Mouse (Mus musculus): Measurements from ENCODE around the gene Iqcf1. TPM values are rescaled to one million over a fixed set of nuclear protein-coding genes. Genes with fewer than 3 reads are reported as not detected.

Gene Iqcf1
- polyA plus RNA-seq, 1 experiment from 2014 or later, result not detected

GRCm38 (mm10) chr9:106501846-106502245 is 2.1 kb downstream of the Iqcf1 start:
- Histone ChIP-seq H3K4me1 (replicated peaks) (no peaks in the 10 kb centered on the region), H3K27ac (replicated peaks) (no peak overlapping the region), H3K4me3 (no peak overlapping the region), H3K36me3 (no peaks in the 10 kb centered on the region), H3K9me3 (no peaks in the 10 kb centered on the region), H3K27me3 (no peaks in the 10 kb centered on the region), H3K9ac (no peak overlapping the region), H3K4me2 (no peak overlapping the region)
- WGBS, result 87% methylated on average over 22 of the region's 22 CpGs
- no peak for ATAC-seq (ENCODE audit: low read depth)

DNA sequence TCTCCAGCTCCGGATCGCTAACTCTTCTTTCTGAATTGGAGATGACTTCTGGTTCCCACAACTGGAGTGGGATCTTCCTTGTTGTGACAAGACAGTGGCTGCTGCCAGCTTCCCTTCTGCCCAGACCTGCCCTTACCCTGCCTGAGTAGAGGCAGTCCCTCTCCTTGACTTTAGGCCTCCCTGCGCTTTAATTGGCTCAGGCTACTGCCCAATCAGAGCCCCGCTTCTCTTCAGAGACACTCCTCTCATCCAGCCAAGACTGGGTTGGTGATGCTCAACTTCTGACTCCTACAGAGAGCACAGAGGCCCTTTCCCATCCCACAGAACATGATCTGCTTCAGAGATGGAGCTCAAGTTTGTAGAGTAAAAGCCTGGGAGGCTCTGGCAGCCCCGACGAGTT is 4.5 kb downstream of the Iqcf1 start:
- no peak overlapping the region for H3K9ac ChIP-seq
- H3K9me3 ChIP-seq, result no peaks in the 10 kb centered on the region
- no peaks in the 10 kb centered on the region for H3K4me1 ChIP-seq (replicated peaks)
- 79% methylated on average over 6 of the region's 6 CpGs for WGBS
- no peak overlapping the region for H3K27ac ChIP-seq (replicated peaks)
- H3K36me3 ChIP-seq, result no peaks in the 10 kb centered on the region
- H3K27me3 ChIP-seq, result no peaks in the 10 kb centered on the region
- no peak for ATAC-seq (ENCODE audit: low read depth)
- no peak overlapping the region for H3K4me3 ChIP-seq
- no peak overlapping the region for H3K4me2 ChIP-seq

DNA sequence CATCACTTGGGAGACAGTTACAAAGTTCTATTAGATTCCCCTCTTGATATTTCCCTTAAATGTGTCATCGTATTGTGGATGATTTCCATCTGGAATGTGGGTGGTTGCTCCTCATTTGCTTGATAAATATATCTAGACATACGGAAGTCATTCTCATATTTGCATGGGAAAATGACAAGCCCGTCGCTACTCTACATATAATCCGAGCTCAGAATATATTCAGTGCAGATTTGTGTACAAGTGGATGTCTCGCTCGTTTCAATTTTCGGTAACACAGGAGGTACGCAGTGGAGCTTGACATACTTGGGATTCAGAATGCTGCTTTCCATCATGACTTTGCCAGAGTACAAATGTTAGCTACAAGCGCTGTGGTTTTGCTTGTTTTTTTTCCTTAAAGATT is 9.6 kb downstream of the Iqcf1 start:
- WGBS, result 95% methylated on average over 10 of the region's 10 CpGs
- H3K4me2 ChIP-seq, result no peak overlapping the region
- H3K4me3 ChIP-seq, result no peak overlapping the region
- ATAC-seq (ENCODE audit: low read depth), result no peak
- no peaks in the 10 kb centered on the region for H3K36me3 ChIP-seq
- H3K9ac ChIP-seq, result no peak overlapping the region
- no peaks in the 10 kb centered on the region for H3K9me3 ChIP-seq
- no peaks in the 10 kb centered on the region for H3K4me1 ChIP-seq (replicated peaks)
- H3K27me3 ChIP-seq, result no peaks in the 10 kb centered on the region
- no peak overlapping the region for H3K27ac ChIP-seq (replicated peaks)

DNA sequence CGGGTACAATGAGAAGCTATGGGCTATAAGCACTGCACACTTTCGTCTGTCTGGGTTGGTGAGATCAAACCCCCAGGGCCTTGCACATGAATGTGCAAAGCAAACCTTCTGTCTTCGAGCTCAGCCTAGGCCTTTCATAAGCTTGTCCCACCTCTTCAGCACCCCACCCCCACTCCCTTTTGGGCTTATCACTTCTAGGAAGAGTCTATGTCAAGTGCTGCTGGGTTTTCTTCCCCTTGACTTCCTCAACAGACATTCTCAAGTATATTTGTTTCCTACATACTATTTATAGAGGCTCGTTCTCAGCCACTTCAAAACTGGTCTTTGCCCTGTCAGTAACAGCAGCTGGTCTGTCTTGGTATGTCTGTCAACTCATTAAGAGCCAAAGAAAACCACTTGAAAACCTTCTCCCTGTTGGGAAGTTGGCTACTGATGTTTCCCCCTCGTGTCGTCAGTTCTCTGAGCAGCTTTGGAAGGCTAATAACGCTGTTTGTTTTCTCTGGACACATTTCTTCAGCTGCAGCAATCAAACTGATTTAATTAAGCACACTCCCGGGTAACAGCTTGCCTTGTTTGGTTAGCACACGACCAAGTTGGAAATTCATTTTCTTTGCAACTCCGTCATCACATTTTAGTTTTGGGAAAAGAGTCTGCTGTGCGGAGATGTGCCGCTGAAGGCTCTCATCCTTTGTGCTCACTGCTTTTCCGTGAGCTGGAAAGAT is 13.1 kb downstream of the Iqcf1 start:
- no peak overlapping the region for H3K4me3 ChIP-seq
- no peaks in the 10 kb centered on the region for H3K4me1 ChIP-seq (replicated peaks)
- H3K27me3 ChIP-seq, result no peaks in the 10 kb centered on the region
- 73% methylated on average over 13 of the region's 13 CpGs for WGBS
- ATAC-seq (ENCODE audit: low read depth), result no peak
- no peak overlapping the region for H3K4me2 ChIP-seq
- no peaks in the 10 kb centered on the region for H3K36me3 ChIP-seq
- H3K9me3 ChIP-seq, result no peaks in the 10 kb centered on the region
- H3K27ac ChIP-seq (replicated peaks), result no peak overlapping the region
- no peak overlapping the region for H3K9ac ChIP-seq

DNA sequence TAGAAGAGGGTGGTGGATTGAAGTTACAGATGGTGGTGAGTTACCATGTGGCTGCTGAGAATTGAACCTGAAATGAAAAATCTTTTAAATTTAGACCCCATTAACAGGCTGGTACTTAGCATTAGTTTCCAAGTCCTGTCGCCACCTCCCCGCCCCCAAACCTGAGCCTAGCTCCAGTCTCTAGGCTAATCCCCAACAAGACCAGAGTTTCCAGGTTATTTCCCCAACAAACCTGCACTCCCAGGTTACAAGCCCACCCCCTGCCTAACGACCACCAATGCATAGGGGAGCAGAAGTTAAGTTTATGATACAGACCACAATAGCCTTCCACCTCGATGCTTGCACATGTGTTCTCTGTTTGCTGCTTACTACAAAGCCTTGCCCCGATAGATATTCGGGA is 13.8 kb downstream of the Iqcf1 start:
- Histone ChIP-seq H3K27me3 (no peaks in the 10 kb centered on the region), H3K4me3 (no peak overlapping the region), H3K9me3 (no peaks in the 10 kb centered on the region), H3K36me3 (no peaks in the 10 kb centered on the region), H3K27ac (replicated peaks) (no peak overlapping the region), H3K9ac (no peak overlapping the region), H3K4me1 (replicated peaks) (no peaks in the 10 kb centered on the region), H3K4me2 (no peak overlapping the region)
- 74% methylated on average over 6 of the region's 6 CpGs for whole genome bisulfite sequencing
- no peak for ATAC-seq (ENCODE audit: low read depth)

DNA sequence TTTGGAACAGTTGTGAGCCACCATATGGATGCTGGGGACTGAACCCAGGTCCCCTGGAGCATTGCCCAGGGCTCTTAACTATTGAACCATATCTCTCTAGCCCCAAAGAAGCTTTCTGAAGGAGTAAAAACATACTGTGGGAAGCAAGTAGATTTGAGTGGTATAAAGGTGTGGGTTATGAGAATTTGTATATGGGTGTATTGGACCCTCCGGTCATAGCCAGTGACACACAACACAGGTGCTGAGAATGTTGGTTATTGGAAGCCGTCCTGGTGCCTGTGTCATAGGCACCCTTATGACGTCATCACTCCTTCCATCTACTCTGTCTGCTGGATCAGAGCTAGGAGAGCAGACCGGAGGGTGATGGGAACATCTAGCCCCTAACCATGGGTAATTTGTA is 14.5 kb downstream of the Iqcf1 start, which contains the start of gene Iqcf5:
Iqcf5 (plus strand) TSS at position 301 of the 400 bp plus-strand sequence.
- Histone ChIP-seq H3K4me2 (no peak within 1 kb of the TSS), H3K36me3 (no peaks in the 10 kb centered on the region), H3K4me3 (no peak within 1 kb of the TSS), H3K9ac (no peak within 1 kb of the TSS), H3K27me3 (no peaks in the 10 kb centered on the region), H3K9me3 (no peaks in the 10 kb centered on the region), H3K4me1 (replicated peaks) (no peaks in the 10 kb centered on the region), H3K27ac (replicated peaks) (no peak within 1 kb of the TSS)
- WGBS, result 86% methylated on average over 4 of the region's 4 CpGs
- no peak for ATAC-seq (ENCODE audit: low read depth)

DNA sequence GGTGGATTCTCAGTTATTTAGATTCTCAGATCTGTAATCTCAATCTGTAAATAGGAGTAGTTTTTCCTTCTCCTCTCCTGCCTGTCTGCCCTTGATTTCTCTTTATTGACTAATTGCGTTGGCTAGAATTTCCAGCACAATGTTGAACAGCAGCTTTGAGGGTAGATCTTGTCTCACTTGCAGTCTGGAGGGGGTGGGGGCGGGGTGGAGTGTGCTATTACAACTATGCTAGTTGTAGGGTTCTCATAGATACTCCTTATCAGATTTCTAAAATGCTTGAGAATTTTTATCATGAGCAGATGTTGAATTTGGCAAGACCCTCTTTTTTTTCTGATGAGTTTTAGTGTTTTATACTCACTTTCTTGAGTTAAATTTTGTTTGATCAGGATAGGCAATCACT is 19.7 kb downstream of the Iqcf1 start:
- WGBS, result 78% methylated on average over 2 of the region's 2 CpGs

GRCm38 (mm10) chr9:106519909-106520308 is 20.1 kb downstream of the Iqcf1 start:
- no peak overlapping the region for H3K4me2 ChIP-seq
- no peak overlapping the region for H3K9ac ChIP-seq
- no peak for ATAC-seq (ENCODE audit: low read depth)
- no peaks in the 10 kb centered on the region for H3K9me3 ChIP-seq
- no peaks in the 10 kb centered on the region for H3K4me1 ChIP-seq (replicated peaks)
- no peak overlapping the region for H3K27ac ChIP-seq (replicated peaks)
- H3K27me3 ChIP-seq, result no peaks in the 10 kb centered on the region
- H3K4me3 ChIP-seq, result no peak overlapping the region
- WGBS, result 76% methylated on average over 8 of the region's 8 CpGs
- no peaks in the 10 kb centered on the region for H3K36me3 ChIP-seq

More for the DNA sequence above, 19.7 kb downstream of the Iqcf1 start:
- Histone ChIP-seq H3K27me3 (no peaks in the 10 kb centered on the region), H3K9me3 (no peaks in the 10 kb centered on the region), H3K9ac (no peak overlapping the region), H3K27ac (replicated peaks) (no peak overlapping the region), H3K4me3 (no peak overlapping the region), H3K4me1 (replicated peaks) (no peaks in the 10 kb centered on the region), H3K36me3 (no peaks in the 10 kb centered on the region), H3K4me2 (no peak overlapping the region)
- no peak for ATAC-seq (ENCODE audit: low read depth)

DNA sequence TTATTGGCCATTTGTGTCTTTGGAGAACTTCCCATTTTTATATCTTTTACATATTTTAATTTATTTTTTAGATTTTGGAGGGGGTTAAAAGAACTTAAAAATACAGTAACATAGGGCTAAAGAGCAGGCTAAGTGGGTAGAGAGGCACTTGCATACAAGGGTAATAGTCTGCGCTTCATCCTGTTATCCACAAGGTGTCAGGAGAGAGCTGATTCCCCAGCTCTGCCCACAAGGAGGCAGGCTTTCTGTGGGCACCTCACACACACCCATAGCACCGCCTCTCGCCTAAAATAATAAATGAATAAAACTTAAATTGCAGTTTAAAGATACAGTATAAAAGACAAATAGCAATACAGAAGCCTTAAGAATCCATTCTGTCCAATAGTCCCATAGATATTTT is 32.1 kb downstream of the Iqcf1 start:
- Histone ChIP-seq H3K4me2 (no peak overlapping the region), H3K4me3 (no peak overlapping the region), H3K27ac (replicated peaks) (no peak overlapping the region), H3K9me3 (no peaks in the 10 kb centered on the region), H3K9ac (no peak overlapping the region), H3K36me3 (no peaks in the 10 kb centered on the region), H3K27me3 (no peaks in the 10 kb centered on the region), H3K4me1 (replicated peaks) (no peaks in the 10 kb centered on the region)
- 30% methylated on average over 3 of the region's 3 CpGs for WGBS
- no peak for ATAC-seq (ENCODE audit: low read depth)

GRCm38 (mm10) chr9:106534296-106534695 is 34.5 kb downstream of the Iqcf1 start:
- Histone ChIP-seq H3K27me3 (no peaks in the 10 kb centered on the region), H3K36me3 (no peaks in the 10 kb centered on the region), H3K27ac (replicated peaks) (no peak overlapping the region), H3K4me2 (no peak overlapping the region), H3K4me3 (no peak overlapping the region), H3K9ac (no peak overlapping the region), H3K4me1 (replicated peaks) (no peaks in the 10 kb centered on the region), H3K9me3 (no peaks in the 10 kb centered on the region)
- ATAC-seq (ENCODE audit: low read depth), result no peak
- 89% methylated on average over 7 of the region's 7 CpGs for WGBS

DNA sequence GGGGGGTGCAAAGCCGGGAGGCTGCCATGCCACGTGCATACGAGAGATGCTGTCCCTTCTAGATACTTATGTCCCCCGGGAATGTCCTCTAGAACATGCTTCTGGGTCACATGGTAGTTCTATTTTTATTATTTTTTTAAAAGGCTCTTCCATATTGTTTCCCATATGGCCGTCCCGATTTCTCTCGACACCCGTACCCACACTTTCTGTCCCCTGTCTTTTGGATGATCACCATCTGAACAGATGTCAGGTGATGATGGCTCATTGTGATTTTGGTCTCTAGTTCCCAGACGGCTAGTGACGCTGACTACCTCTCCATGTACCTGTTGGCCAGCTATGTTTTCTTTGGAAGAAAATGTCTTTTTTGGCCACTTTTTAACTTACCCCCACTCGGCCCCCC is 35.2 kb downstream of the Iqcf1 start:
- 92% methylated on average over 11 of the region's 11 CpGs for WGBS
- Histone ChIP-seq H3K36me3 (no peaks in the 10 kb centered on the region), H3K9me3 (no peaks in the 10 kb centered on the region), H3K27ac (replicated peaks) (no peak overlapping the region), H3K4me1 (replicated peaks) (no peaks in the 10 kb centered on the region), H3K4me2 (no peak overlapping the region), H3K9ac (no peak overlapping the region), H3K4me3 (no peak overlapping the region), H3K27me3 (no peaks in the 10 kb centered on the region)
- ATAC-seq (ENCODE audit: low read depth), result no peak
